In the genomic region with DNA sequence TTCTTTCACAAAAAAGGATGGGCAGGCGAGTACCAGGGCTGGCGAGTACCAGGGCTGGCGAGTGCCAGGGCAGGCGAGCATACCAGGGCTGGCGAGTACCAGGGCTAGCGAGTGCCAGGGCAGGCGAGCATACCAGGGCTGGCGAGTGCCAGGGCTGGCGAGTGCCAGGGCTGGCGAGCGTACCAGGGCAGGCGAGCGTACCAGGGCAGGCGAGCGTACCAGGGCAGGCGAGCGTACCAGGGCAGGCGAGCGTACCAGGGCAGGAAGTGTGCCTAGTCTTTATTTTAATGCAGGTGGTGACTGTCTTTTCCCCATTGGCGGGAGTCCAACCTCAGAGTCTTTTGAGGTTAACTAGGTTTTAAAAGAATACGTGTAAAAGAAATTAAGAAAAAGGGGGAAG, we compare ENCODE assay signal across 9 mouse cellular contexts. TPM values are rescaled to one million over a fixed set of nuclear protein-coding genes. Genes with fewer than 3 reads are reported as not detected.
DNase-seq lines count a peak whose midpoint lies in the region; ATAC-seq lines count a peak whose summit lies in the region.
"Had no signal": no experiment of that assay in that cellular context is flagged by ENCODE, and none has a peak within 500 bp of the region (broad histone marks: within the 10 kb centered on the region; RNA-seq: fewer than 3 reads in every experiment).

No protein-coding gene starts in this region.

- peak overlapping the region; percentile 34; the same call in 1 of the 2 replicates for H3K4me2 ChIP-seq in heart, embryonic 15.5 days
- no peak overlapping the region for H3K4me2 ChIP-seq in heart, embryonic 11.5 days
- H3K4me2 ChIP-seq: hindbrain, embryonic 12.5 days had no signal

- no peaks in the 10 kb centered on the region for H3K36me3 ChIP-seq in heart, embryonic 15.5 days
- H3K36me3 ChIP-seq in heart, embryonic 11.5 days (ENCODE audit: control insufficient read depth, insufficient read depth, low read length), result no peaks in the 10 kb centered on the region
- H3K36me3 ChIP-seq: hindbrain, embryonic 12.5 days had no signal

- peaks cover 7% of the 10 kb centered on the region for H3K4me1 ChIP-seq in heart, embryonic 15.5 days (replicated peaks)
- H3K4me1 ChIP-seq in heart, embryonic 11.5 days (ENCODE audit: control insufficient read depth, insufficient read depth, low read length), result peaks cover 6% of the 10 kb centered on the region; the same call in 1 of the 2 replicates

- H3K4me3 ChIP-seq in heart, embryonic 15.5 days, result no peak overlapping the region
- no peak overlapping the region for H3K4me3 ChIP-seq in heart, embryonic 11.5 days (ENCODE audit: low read depth, low read length)
- H3K4me3 ChIP-seq: hindbrain, embryonic 12.5 days had no signal

- 0 out of 2 replicates have a peak overlapping the region, but pooled peaks have one; percentile 31 for H3K27ac ChIP-seq in heart, embryonic 15.5 days
- H3K27ac ChIP-seq in heart, embryonic 11.5 days (ENCODE audit: low read depth, low read length), result no peak overlapping the region
- H3K27ac ChIP-seq: hindbrain, embryonic 12.5 days had no signal

- DNase-seq in heart, adult 18-20 months, result no peak
- peak; percentile 34 to 44 for DNase-seq in CD8-positive naive resting alpha-beta T cell, adult 2 months (ENCODE audit: low read depth in 2 of 2, low spot score in 2 of 2)
- peak; percentile 37 to 50 for DNase-seq in cerebellum, postnatal 14 days
- peak; percentile 16 to 36 for DNase-seq in natural killer cell, adult 2 months (ENCODE audit: low spot score in 2 of 2)
- no peak for DNase-seq in lung, postnatal 10 days
- DNase-seq in adipocyte (ENCODE audit: low spot score), result no peak

- H3K9me3 ChIP-seq in heart, embryonic 15.5 days (replicated peaks), result no peaks in the 10 kb centered on the region
- no peaks in the 10 kb centered on the region for H3K9me3 ChIP-seq in heart, embryonic 11.5 days (replicated peaks; ENCODE audit: control insufficient read depth, low read length)
- H3K9me3 ChIP-seq: hindbrain, embryonic 12.5 days had no signal

- 70% methylated on average over 21 of the region's 21 CpGs for WGBS in heart, embryonic 15.5 days
- WGBS in heart, embryonic 11.5 days (ENCODE audit: insufficient replicate concordance), result 77% methylated on average over 21 of the region's 21 CpGs

- no peak for ATAC-seq in heart, embryonic 15.5 days (replicated peaks; ENCODE audit: insufficient number of reproducible peaks, insufficient read depth, low FRiP score, low read depth)
- ATAC-seq in heart, embryonic 11.5 days (replicated peaks; ENCODE audit: insufficient number of reproducible peaks, low FRiP score, low TSS enrichment), result no peak

- H3K9ac ChIP-seq in heart, embryonic 15.5 days, result no peak overlapping the region
- no peak overlapping the region for H3K9ac ChIP-seq in heart, embryonic 11.5 days (ENCODE audit: low read depth, low read length)
- H3K9ac ChIP-seq: hindbrain, embryonic 12.5 days had no signal

- no peaks in the 10 kb centered on the region for H3K27me3 ChIP-seq in heart, embryonic 15.5 days
- no peaks in the 10 kb centered on the region for H3K27me3 ChIP-seq in heart, embryonic 11.5 days (ENCODE audit: control insufficient read depth, insufficient read depth, low read length)
- H3K27me3 ChIP-seq: hindbrain, embryonic 12.5 days had no signal

RNA-seq across cellular contexts. Expression of a gene that starts 3.4 kb away (rescaled TPM):
- 17.5 and 23.0 TPM in 2 replicates for polyA plus RNA-seq in heart, embryonic 15.5 days (2015; fragmentation: Nextera tagmentation; extraction: Ambion mirVana)
- total RNA-seq in heart, adult 18-20 months (2021), result 10 to 100 TPM; 23.8 to 31.3 TPM
- polyA plus RNA-seq in heart, embryonic 11.5 days (2014; fragmentation: Nextera tagmentation; extraction: Ambion mirVana), result 14.4 and 16.0 TPM in 2 replicates

RNA-seq across cellular contexts. Expression of a gene that starts 24.7 kb away (rescaled TPM):
- 11.7 and 14.3 TPM in 2 replicates for polyA plus RNA-seq in heart, embryonic 15.5 days (2015; fragmentation: Nextera tagmentation; extraction: Ambion mirVana)
- total RNA-seq in heart, adult 18-20 months (2021), result 1 to 10 TPM; 1.8 to 2.7 TPM
- 17.4 and 18.7 TPM in 2 replicates for polyA plus RNA-seq in heart, embryonic 11.5 days (2014; fragmentation: Nextera tagmentation; extraction: Ambion mirVana)

Comparison
In these comparisons a context has a peak if more than half of its experiments do, and no peak if none do; other contexts are left out.
1. DNase-seq: peak in CD8-positive naive resting alpha-beta T cell, adult 2 months (2 of 2), cerebellum, postnatal 14 days (2 of 2) and natural killer cell, adult 2 months (2 of 2); none in heart, adult 18-20 months (0 of 2), lung, postnatal 10 days (single experiment) and adipocyte (single experiment).